Mouse (Mus musculus) neutrophil, adult 5-6 weeks (primary cell): ENCODE results near the gene Lysmd1. TPM values are rescaled to one million over a fixed set of nuclear protein-coding genes. Genes with fewer than 3 reads are reported as not detected.
A peak's percentile ranks its signal among the peaks of the same experiment; 100 is the strongest.
"Not testable (repeated sequence)": the region's sequence is repeated elsewhere in the genome, so short reads cannot be mapped to it uniquely, and the experiment has no call there.

Source experiments
- ATAC-seq: fragments of 151-379, 151-347 bp; 2 replicates; pipeline ENCODE4 v1.8.0; 2017; ENCODE audit warnings: mild to moderate bottlenecking, moderate TSS enrichment; ENCODE audit not compliant: insufficient number of reproducible peaks, poor library complexity, low FRiP score, severe bottlenecking; ENCODE audit errors: extremely low read depth
- total RNA-seq: library from RNA; stranded (forward); fragments of 200-1000 nt; gene quantifications from 2 replicates; pipeline ENCODE4 v1.2.3, GENCODE M21; 2017

Gene Lysmd1
- total RNA-seq: 11.4 and 12.3 TPM in 2 replicates

- ATAC-seq: peak; percentile 94
Measured at GRCm38 (mm10) chr3:95133680-95134101, at the start of gene Lysmd1, which contains the start of gene Scnm1. Gene Lysmd1 (plus strand): TSS chr3:95134088. Gene Scnm1 (minus strand): TSS chr3:95134011.

GRCm38 (mm10) chr3:95088071-95088470 lies 45.8 kb upstream of the Lysmd1 start:
- ATAC-seq: no peak

GRCm38 (mm10) chr3:95100854-95101253 lies 33.0 kb upstream of the Lysmd1 start:
- no peak for ATAC-seq

GRCm38 (mm10) chr3:95105121-95105520 lies 28.8 kb upstream of the Lysmd1 start:
- no peak for ATAC-seq

- ATAC-seq: no peak
Measured at GRCm38 (mm10) chr3:95105586-95106337, 28.1 kb upstream of the Lysmd1 start.

- peak; percentile 83 for ATAC-seq
Measured at GRCm38 (mm10) chr3:95106338-95107117, 27.4 kb upstream of the Lysmd1 start, which contains the start of gene Pip5k1a. Gene Pip5k1a (minus strand): TSS chr3:95106930.

GRCm38 (mm10) chr3:95107308-95107707 lies 26.6 kb upstream of the Lysmd1 start:
- not testable (repeated sequence) for ATAC-seq

- no peak for ATAC-seq
Measured at GRCm38 (mm10) chr3:95107898-95108297, 26.0 kb upstream of the Lysmd1 start.

GRCm38 (mm10) chr3:95110911-95111726 lies 22.8 kb upstream of the Lysmd1 start, which contains the start of gene Vps72:
Gene Vps72 (plus strand): TSS chr3:95111022.
- ATAC-seq: peak; percentile 87

GRCm38 (mm10) chr3:95112760-95113159 lies 21.1 kb upstream of the Lysmd1 start:
- no peak for ATAC-seq

- no peak for ATAC-seq
Measured at GRCm38 (mm10) chr3:95117751-95118150, 16.1 kb upstream of the Lysmd1 start.

- no peak for ATAC-seq
Measured at GRCm38 (mm10) chr3:95121580-95121979, 12.3 kb upstream of the Lysmd1 start.

- peak; percentile 42; the same call in 1 of the 2 replicates for ATAC-seq
Measured at GRCm38 (mm10) chr3:95124246-95124645, 9.6 kb upstream of the Lysmd1 start, which contains the start of gene Tmod4. Gene Tmod4 (plus strand): TSS chr3:95124476.

- no peak for ATAC-seq
Measured at GRCm38 (mm10) chr3:95124972-95125371, 8.9 kb upstream of the Lysmd1 start.

- ATAC-seq: no peak
Measured at GRCm38 (mm10) chr3:95129226-95129651, 4.6 kb upstream of the Lysmd1 start.

- ATAC-seq: no peak
Measured at GRCm38 (mm10) chr3:95130081-95130480, 3.8 kb upstream of the Lysmd1 start.

- ATAC-seq: not testable (repeated sequence)
Measured at GRCm38 (mm10) chr3:95132389-95132788, 1.5 kb upstream of the Lysmd1 start.

GRCm38 (mm10) chr3:95133176-95133575 lies 712 bp upstream of the Lysmd1 start:
- ATAC-seq: no peak

GRCm38 (mm10) chr3:95134133-95134532 lies 245 bp downstream of the Lysmd1 start:
- ATAC-seq: not testable (repeated sequence)
